Mouse (Mus musculus): ENCODE measurements around the gene Asb2. TPM values are rescaled to one million over a fixed set of nuclear protein-coding genes. Genes with fewer than 3 reads are reported as not detected.
A peak's percentile ranks its signal among the peaks of the same experiment; 100 is the strongest.

The Asb2 gene
- total and polyA plus RNA-seq, 2 experiments from 2014 or later, result 380 to 632 TPM

- no peaks in the 10 kb centered on the region for H3K27me3 ChIP-seq (ENCODE audit: control insufficient read depth, insufficient read depth, low read length)
- TF ChIP-seq CTCF (IDR thresholded peaks at IDR 0.05; ENCODE audit: low read depth) (no peak), EP300 (IDR thresholded peaks at IDR 0.05; ENCODE audit: low read depth) (no peak)
- H3K4me3 ChIP-seq (ENCODE audit: low read depth, low read length), result no peak overlapping the region
- H3K4me1 ChIP-seq (ENCODE audit: control insufficient read depth, insufficient read depth), result peaks cover 32% of the 10 kb centered on the region
- ATAC-seq (ENCODE audit: insufficient read depth, low read depth) (no peak), DNase-seq (ENCODE audit: low spot score) (no peak)
- WGBS, result 73% methylated on average over 6 of the region's 6 CpGs
- peaks cover 16% of the 10 kb centered on the region for H3K36me3 ChIP-seq (replicated peaks; ENCODE audit: control insufficient read depth, insufficient read depth, low read length)
- peak overlapping the region; percentile 98 for H3K27ac ChIP-seq (ENCODE audit: low read depth)
- H3K9ac ChIP-seq (replicated peaks; ENCODE audit: low read depth, low read length), result peak overlapping the region; percentile 50; the same call in 1 of the 2 replicates
- H3K4me2 ChIP-seq (ENCODE audit: low read depth, low read length), result peak overlapping the region; percentile 47
- H3K9me3 ChIP-seq (replicated peaks; ENCODE audit: control insufficient read depth, low read length), result no peaks in the 10 kb centered on the region
Measured at GRCm38 (mm10) chr12:103352735-103353134, 3.1 kb downstream of the Asb2 start.

GRCm38 (mm10) chr12:103348506-103348905 is 7.3 kb downstream of the Asb2 start:
- peak; percentile 85 for DNase-seq (ENCODE audit: low spot score)
- ATAC-seq (ENCODE audit: insufficient read depth, low read depth), result peak; percentile 27
- 0 out of 2 replicates have a peak overlapping the region, but pooled peaks have one; percentile 8 for H3K27ac ChIP-seq (ENCODE audit: low read depth)

GRCm38 (mm10) chr12:103347406-103347805 is 8.4 kb downstream of the Asb2 start:
- Histone ChIP-seq H3K4me3 (ENCODE audit: low read depth, low read length) (no peak overlapping the region), H3K27ac (ENCODE audit: low read depth) (peak overlapping the region; percentile 26; the same call in 1 of the 2 replicates), H3K4me1 (ENCODE audit: control insufficient read depth, insufficient read depth) (peaks cover 17% of the 10 kb centered on the region; the same call in 1 of the 2 replicates), H3K36me3 (replicated peaks; ENCODE audit: control insufficient read depth, insufficient read depth, low read length) (peaks cover 38% of the 10 kb centered on the region), H3K4me2 (ENCODE audit: low read depth, low read length) (no peak overlapping the region), H3K9me3 (replicated peaks; ENCODE audit: control insufficient read depth, low read length) (no peaks in the 10 kb centered on the region), H3K9ac (replicated peaks; ENCODE audit: low read depth, low read length) (no peak overlapping the region), H3K27me3 (ENCODE audit: control insufficient read depth, insufficient read depth, low read length) (no peaks in the 10 kb centered on the region)
- TF ChIP-seq EP300 (IDR thresholded peaks at IDR 0.05; ENCODE audit: low read depth) (no peak), CTCF (IDR thresholded peaks at IDR 0.05; ENCODE audit: low read depth) (no peak)
- 40% methylated on average over 5 of the region's 5 CpGs for WGBS
- ATAC-seq (ENCODE audit: insufficient read depth, low read depth), result no peak
- DNase-seq (ENCODE audit: low spot score), result no peak

More at GRCm38 (mm10) chr12:103348506-103348905, 7.3 kb downstream of the Asb2 start:
- Histone ChIP-seq H3K9ac (replicated peaks; ENCODE audit: low read depth, low read length) (no peak overlapping the region), H3K36me3 (replicated peaks; ENCODE audit: control insufficient read depth, insufficient read depth, low read length) (peaks cover 38% of the 10 kb centered on the region), H3K9me3 (replicated peaks; ENCODE audit: control insufficient read depth, low read length) (no peaks in the 10 kb centered on the region), H3K4me3 (ENCODE audit: low read depth, low read length) (no peak overlapping the region), H3K4me1 (ENCODE audit: control insufficient read depth, insufficient read depth) (peaks cover 24% of the 10 kb centered on the region; the same call in 1 of the 2 replicates), H3K27me3 (ENCODE audit: control insufficient read depth, insufficient read depth, low read length) (no peaks in the 10 kb centered on the region), H3K4me2 (ENCODE audit: low read depth, low read length) (no peak overlapping the region)
- TF ChIP-seq CTCF (IDR thresholded peaks at IDR 0.05; ENCODE audit: low read depth), result peak; percentile 94
- TF ChIP-seq EP300 (IDR thresholded peaks at IDR 0.05; ENCODE audit: low read depth), result no peak
- WGBS, result 1% methylated on average over 3 of the region's 3 CpGs

- peaks cover 14% of the 10 kb centered on the region; the same call in 1 of the 2 replicates for H3K4me1 ChIP-seq (ENCODE audit: control insufficient read depth, insufficient read depth)
- TF ChIP-seq EP300 (IDR thresholded peaks at IDR 0.05; ENCODE audit: low read depth), result no peak
- no peak for TF ChIP-seq CTCF (IDR thresholded peaks at IDR 0.05; ENCODE audit: low read depth)
- H3K27ac ChIP-seq (ENCODE audit: low read depth), result 0 out of 2 replicates have a peak overlapping the region, but pooled peaks have one; percentile 26
- H3K27me3 ChIP-seq (ENCODE audit: control insufficient read depth, insufficient read depth, low read length), result no peaks in the 10 kb centered on the region
- no peak overlapping the region for H3K9ac ChIP-seq (replicated peaks; ENCODE audit: low read depth, low read length)
- 56% methylated on average over 8 of the region's 8 CpGs for WGBS
- H3K4me3 ChIP-seq (ENCODE audit: low read depth, low read length), result no peak overlapping the region
- H3K36me3 ChIP-seq (replicated peaks; ENCODE audit: control insufficient read depth, insufficient read depth, low read length), result peaks cover 41% of the 10 kb centered on the region
- no peak for ATAC-seq (ENCODE audit: insufficient read depth, low read depth)
- H3K9me3 ChIP-seq (replicated peaks; ENCODE audit: control insufficient read depth, low read length), result no peaks in the 10 kb centered on the region
- DNase-seq (ENCODE audit: low spot score), result no peak
- no peak overlapping the region for H3K4me2 ChIP-seq (ENCODE audit: low read depth, low read length)
Measured at GRCm38 (mm10) chr12:103346945-103347344, 8.9 kb downstream of the Asb2 start.

GRCm38 (mm10) chr12:103344934-103345333 is 10.9 kb downstream of the Asb2 start:
- Histone ChIP-seq H3K27me3 (ENCODE audit: control insufficient read depth, insufficient read depth, low read length) (no peaks in the 10 kb centered on the region), H3K36me3 (replicated peaks; ENCODE audit: control insufficient read depth, insufficient read depth, low read length) (peaks cover 47% of the 10 kb centered on the region), H3K4me2 (ENCODE audit: low read depth, low read length) (no peak overlapping the region), H3K4me3 (ENCODE audit: low read depth, low read length) (no peak overlapping the region), H3K9me3 (replicated peaks; ENCODE audit: control insufficient read depth, low read length) (no peaks in the 10 kb centered on the region), H3K4me1 (ENCODE audit: control insufficient read depth, insufficient read depth) (peaks cover 17% of the 10 kb centered on the region; the same call in 1 of the 2 replicates), H3K27ac (ENCODE audit: low read depth) (no peak overlapping the region), H3K9ac (replicated peaks; ENCODE audit: low read depth, low read length) (no peak overlapping the region)
- ATAC-seq (ENCODE audit: insufficient read depth, low read depth), result no peak
- WGBS, result 83% methylated on average over 7 of the region's 7 CpGs
- no peak for DNase-seq (ENCODE audit: low spot score)
- no peak for TF ChIP-seq EP300 (IDR thresholded peaks at IDR 0.05; ENCODE audit: low read depth)
- TF ChIP-seq CTCF (IDR thresholded peaks at IDR 0.05; ENCODE audit: low read depth), result no peak

- 75% methylated on average over 8 of the region's 8 CpGs for WGBS
- H3K9me3 ChIP-seq (replicated peaks; ENCODE audit: control insufficient read depth, low read length), result no peaks in the 10 kb centered on the region
- peaks cover 43% of the 10 kb centered on the region for H3K36me3 ChIP-seq (replicated peaks; ENCODE audit: control insufficient read depth, insufficient read depth, low read length)
- peaks cover 28% of the 10 kb centered on the region; the same call in 1 of the 2 replicates for H3K4me1 ChIP-seq (ENCODE audit: control insufficient read depth, insufficient read depth)
- H3K4me3 ChIP-seq (ENCODE audit: low read depth, low read length), result no peak overlapping the region
- H3K4me2 ChIP-seq (ENCODE audit: low read depth, low read length), result no peak overlapping the region
- no peaks in the 10 kb centered on the region for H3K27me3 ChIP-seq (ENCODE audit: control insufficient read depth, insufficient read depth, low read length)
- TF ChIP-seq CTCF (IDR thresholded peaks at IDR 0.05; ENCODE audit: low read depth) (no peak), EP300 (IDR thresholded peaks at IDR 0.05; ENCODE audit: low read depth) (no peak)
- no peak for ATAC-seq (ENCODE audit: insufficient read depth, low read depth)
- H3K9ac ChIP-seq (replicated peaks; ENCODE audit: low read depth, low read length), result no peak overlapping the region
- no peak for DNase-seq (ENCODE audit: low spot score)
- H3K27ac ChIP-seq (ENCODE audit: low read depth), result peak overlapping the region; percentile 9; the same call in 1 of the 2 replicates
Measured at GRCm38 (mm10) chr12:103343456-103343855, 12.3 kb downstream of the Asb2 start.
